Mouse (Mus musculus) stomach, postnatal 0 days (tissue): ENCODE measurements at regions not wholly inside any gene's neighbourhood (a gene's known extent, or its start where the extent isn't known, plus 50 kb on each side); places are given as distances from the start of the nearest gene placed in this dataset.

Experiments
- ATAC-seq: fragments of 200-750 bp; cut with Nextera tagmentation; 2 replicates; pipeline ENCODE4 v1.8.0; 2017; ENCODE audit not compliant: low FRiP score, low TSS enrichment
- DNase-seq: peaks from one replicate; pipeline ENCODE4 v3.0.0-alpha.2; 2016; ENCODE audit warnings: low spot score
- H3K27ac ChIP-seq: fragments of 300-500 bp; sonication (generic); replicated peaks from 2 replicates; pipeline ENCODE4 v1.5.1; 2014; ENCODE audit warnings: mild to moderate bottlenecking, control low read depth
- H3K27me3 ChIP-seq: fragments of 300-500 bp; sonication (generic); 2 replicates; pipeline ENCODE4 v1.6.1; 2014; ENCODE audit warnings: low read length; ENCODE audit not compliant: control insufficient read depth, insufficient read depth
- H3K36me3 ChIP-seq: fragments of 300-500 bp; sonication (generic); 2 replicates; pipeline ENCODE4 v1.6.1; 2014; ENCODE audit warnings: low read length, mixed read lengths; ENCODE audit not compliant: control insufficient read depth, insufficient read depth
- H3K4me1 ChIP-seq: fragments of 300-500 bp; sonication (generic); replicated peaks from 2 replicates; pipeline ENCODE4 v1.6.1; 2014; ENCODE audit warnings: antibody characterized with exemption; ENCODE audit not compliant: control insufficient read depth, insufficient read depth
- H3K4me2 ChIP-seq: fragments of 300-500 bp; sonication (generic); replicated peaks from 2 replicates; pipeline ENCODE4 v1.6.1; 2014; ENCODE audit warnings: low read depth, mild to moderate bottlenecking, control low read depth, moderate library complexity
- H3K4me3 ChIP-seq: fragments of 300-500 bp; sonication (generic); 2 replicates; pipeline ENCODE4 v1.5.1; 2014; ENCODE audit warnings: low read depth, low read length, control low read depth
- H3K9ac ChIP-seq: fragments of 300-500 bp; sonication (generic); 2 replicates; pipeline ENCODE4 v1.6.1; 2014; ENCODE audit warnings: mild to moderate bottlenecking, low read length, control low read depth, mixed read lengths
- H3K9me3 ChIP-seq: fragments of 300-500 bp; sonication (generic); 2 replicates; pipeline ENCODE4 v1.6.1; 2016; ENCODE audit warnings: low read length; ENCODE audit not compliant: control insufficient read depth
- CTCF ChIP-seq: IDR thresholded peaks from 2 replicates; pipeline ENCODE4 v1.5.1; 2016; ENCODE audit warnings: antibody characterized with exemption, low read depth, mild to moderate bottlenecking, moderate library complexity
- EP300 ChIP-seq: optimal IDR thresholded peaks from 2 replicates; pipeline ENCODE3; 2016; ENCODE audit warnings: antibody characterized with exemption
- WGBS: fragments of 180-500 bp; shearing (Covaris S2); extraction: QIAGEN DNeasy Blood & Tissue Kit; methylation state at CpG from one replicate; pipeline ENCODE4 v1.1.7; 2014; 5-methylcytosine and 5-hydroxymethylcytosine counted together

GRCm38 (mm10) chr17:83936677-83937076, 88.9 kb upstream of the Haao start:
- Histone ChIP-seq H3K4me2 (no peak overlapping the region), H3K9ac (no peak overlapping the region), H3K36me3 (no peaks in the 10 kb centered on the region), H3K9me3 (no peaks in the 10 kb centered on the region), H3K27ac (no peak overlapping the region), H3K27me3 (no peaks in the 10 kb centered on the region), H3K4me1 (peaks cover 2% of the 10 kb centered on the region; the same call in 1 of the 2 replicates), H3K4me3 (no peak overlapping the region)
- ATAC-seq (no peak), DNase-seq (no peak)
- 76% methylated on average over 9 of the region's 9 CpGs for WGBS
- no peak for TF ChIP-seq CTCF
- TF ChIP-seq EP300, result no peak

DNA sequence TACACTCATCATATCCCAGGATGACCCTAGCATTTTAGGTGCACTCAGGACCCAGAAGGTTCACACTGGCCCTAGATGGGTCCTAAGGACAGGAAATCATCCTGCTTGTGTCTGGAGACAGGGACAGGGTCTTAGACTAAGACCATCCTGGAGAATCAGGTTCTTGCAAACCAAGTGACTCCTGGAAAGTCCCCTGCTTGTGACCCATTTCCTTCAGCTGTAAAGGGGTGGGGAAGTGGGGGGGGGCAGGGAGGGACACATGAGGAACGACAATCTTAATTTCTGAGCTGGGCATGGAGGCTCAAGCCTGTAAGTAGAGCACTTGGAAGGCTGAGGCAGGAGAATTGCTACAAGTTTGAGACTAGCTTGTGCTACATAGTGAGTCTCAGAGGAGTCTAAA, 88.2 kb upstream of the Haao start:
- H3K4me1 ChIP-seq, result peaks cover 2% of the 10 kb centered on the region; the same call in 1 of the 2 replicates
- no peak overlapping the region for H3K27ac ChIP-seq
- no peak overlapping the region for H3K9ac ChIP-seq
- H3K27me3 ChIP-seq, result no peaks in the 10 kb centered on the region
- H3K9me3 ChIP-seq, result no peaks in the 10 kb centered on the region
- H3K4me3 ChIP-seq, result no peak overlapping the region
- no peak for ATAC-seq
- no peak for TF ChIP-seq EP300
- TF ChIP-seq CTCF, result no peak
- DNase-seq, result no peak
- no peaks in the 10 kb centered on the region for H3K36me3 ChIP-seq
- H3K4me2 ChIP-seq, result no peak overlapping the region
- 23% methylated on average over 1 of the region's 1 CpGs for WGBS

- Histone ChIP-seq H3K9me3 (no peaks in the 10 kb centered on the region), H3K36me3 (no peaks in the 10 kb centered on the region), H3K27ac (no peak overlapping the region), H3K4me1 (peaks cover 2% of the 10 kb centered on the region; the same call in 1 of the 2 replicates), H3K4me3 (no peak overlapping the region), H3K9ac (no peak overlapping the region), H3K27me3 (no peaks in the 10 kb centered on the region), H3K4me2 (no peak overlapping the region)
- TF ChIP-seq EP300 (no peak), CTCF (no peak)
- 71% methylated on average over 5 of the region's 5 CpGs for WGBS
- DNase-seq (no peak), ATAC-seq (peak; percentile 55; the same call in 1 of the 2 replicates)
Observed at GRCm38 (mm10) chr17:83935232-83935631, 87.5 kb upstream of the Haao start.

GRCm38 (mm10) chr17:83933743-83934142, 86.0 kb upstream of the Haao start:
- 83% methylated on average over 10 of the region's 10 CpGs for WGBS
- Histone ChIP-seq H3K4me3 (no peak overlapping the region), H3K9ac (no peak overlapping the region), H3K27ac (no peak overlapping the region), H3K4me2 (no peak overlapping the region), H3K27me3 (no peaks in the 10 kb centered on the region), H3K9me3 (no peaks in the 10 kb centered on the region), H3K36me3 (no peaks in the 10 kb centered on the region), H3K4me1 (no peaks in the 10 kb centered on the region; the same call in 1 of the 2 replicates)
- TF ChIP-seq EP300 (no peak), CTCF (no peak)
- DNase-seq (no peak), ATAC-seq (no peak)

DNA sequence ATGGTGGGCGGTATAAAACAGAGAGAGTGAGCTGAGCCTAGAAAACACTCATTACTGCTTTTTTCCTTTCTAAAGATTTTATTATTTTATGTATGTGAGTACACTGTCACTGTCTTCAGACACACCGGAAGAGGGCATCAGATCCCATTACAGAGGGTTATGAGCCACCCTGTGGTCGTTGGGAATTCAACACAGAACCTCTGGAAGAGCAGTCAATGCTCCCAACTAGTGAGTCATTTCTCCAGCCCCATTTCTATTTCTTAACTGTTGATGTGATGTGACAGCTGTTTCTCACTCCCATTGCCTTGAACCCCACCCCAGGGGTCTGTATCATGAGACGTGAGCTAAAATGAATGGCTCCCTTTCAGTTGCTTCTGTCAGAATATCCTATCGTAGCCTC, 82.6 kb upstream of the Haao start:
- no peak for DNase-seq
- no peak for ATAC-seq
- no peak overlapping the region for H3K4me3 ChIP-seq
- H3K4me1 ChIP-seq, result no peaks in the 10 kb centered on the region
- H3K4me2 ChIP-seq, result no peak overlapping the region
- WGBS, result 82% methylated on average over 5 of the region's 5 CpGs
- H3K9me3 ChIP-seq, result no peaks in the 10 kb centered on the region
- H3K36me3 ChIP-seq, result no peaks in the 10 kb centered on the region
- H3K27me3 ChIP-seq, result no peaks in the 10 kb centered on the region
- H3K9ac ChIP-seq, result no peak overlapping the region
- TF ChIP-seq CTCF (0 out of 2 replicates have a peak, but pooled peaks have one; percentile 14), EP300 (no peak)
- H3K27ac ChIP-seq, result no peak overlapping the region

GRCm38 (mm10) chr17:83927749-83928387, 80.1 kb upstream of the Haao start:
- TF ChIP-seq CTCF (no peak), EP300 (no peak)
- no peak for DNase-seq
- WGBS, result 71% methylated on average over 6 of the region's 6 CpGs
- ATAC-seq, result no peak
- no peaks in the 10 kb centered on the region for H3K4me1 ChIP-seq
- H3K27ac ChIP-seq, result no peak overlapping the region
- H3K9me3 ChIP-seq, result no peaks in the 10 kb centered on the region
- H3K9ac ChIP-seq, result no peak overlapping the region
- H3K4me2 ChIP-seq, result no peak overlapping the region
- H3K27me3 ChIP-seq, result no peaks in the 10 kb centered on the region
- no peak overlapping the region for H3K4me3 ChIP-seq
- H3K36me3 ChIP-seq, result no peaks in the 10 kb centered on the region
